Mouse (Mus musculus): Measurements from ENCODE around the gene Cdk5r1. TPM values are rescaled to one million over a fixed set of nuclear protein-coding genes. Genes with fewer than 3 reads are reported as not detected.

Cdk5r1 gene
- 0.30 and 0.55 TPM in 2 replicates for polyA plus RNA-seq (2015; fragmentation: Nextera tagmentation; extraction: Ambion mirVana)

DNA sequence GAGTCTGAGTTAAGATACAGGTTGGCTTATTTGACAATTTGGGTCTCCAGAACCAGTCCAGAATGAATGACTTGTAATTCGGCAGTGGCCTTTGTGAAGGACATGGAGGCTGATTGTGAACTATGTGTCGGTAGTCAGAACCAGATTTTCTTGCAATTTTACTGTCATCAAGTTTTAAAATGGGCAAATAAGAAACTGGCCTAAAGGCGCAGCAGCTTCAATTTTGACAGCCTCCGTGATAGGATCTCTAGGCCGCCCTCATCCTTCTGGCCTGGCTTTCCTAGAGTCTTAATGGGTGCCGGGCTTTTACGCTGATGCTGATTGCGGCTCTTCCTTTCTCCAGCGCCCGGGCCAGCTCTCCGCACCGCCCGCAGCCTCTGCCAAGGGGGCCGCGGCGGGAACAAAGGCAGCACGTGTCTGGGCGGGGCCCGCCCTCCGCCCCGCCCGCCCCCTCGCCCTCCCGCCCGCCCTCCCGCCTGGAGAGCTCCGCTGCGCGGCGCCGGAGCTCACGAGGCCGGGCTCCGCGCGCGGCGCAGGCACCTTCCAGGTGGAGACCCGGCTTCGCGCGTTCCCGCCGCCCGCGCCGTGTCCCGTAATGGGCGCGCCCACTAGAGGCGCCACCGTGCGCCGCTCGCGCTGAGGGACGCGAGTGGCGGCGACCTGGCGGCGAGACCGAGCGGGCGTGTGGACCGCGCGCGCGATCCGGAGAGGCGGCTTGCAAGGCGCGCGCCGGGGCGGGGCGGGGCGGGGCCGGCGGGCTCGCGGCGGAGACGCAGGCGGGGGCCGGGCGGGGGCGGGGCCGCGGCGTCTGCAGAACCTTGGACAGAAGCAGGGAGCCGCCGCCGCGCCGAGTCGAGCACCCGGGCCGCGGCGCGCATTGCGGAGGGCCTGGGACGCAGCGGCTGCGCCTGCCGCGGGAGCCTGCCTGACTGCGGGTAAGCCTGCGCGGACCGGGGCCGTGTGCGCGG is at the start of gene Cdk5r1:
Cdk5r1 (plus strand) TSS at position 802 of the 968 bp plus-strand sequence.
- H3K9me3 ChIP-seq (replicated peaks; ENCODE audit: control insufficient read depth, low read length), result no peaks in the 10 kb centered on the region
- H3K27ac ChIP-seq (ENCODE audit: low read length), result peak within 1 kb of the TSS; percentile 53
- peak within 1 kb of the TSS; percentile 97 for H3K4me2 ChIP-seq (ENCODE audit: low read depth, low read length)
- 0 out of 2 replicates have a peak, but pooled peaks cover 6% of the 10 kb centered on the region for H3K27me3 ChIP-seq (ENCODE audit: control insufficient read depth, insufficient read depth, low read length)
- ATAC-seq (replicated peaks; ENCODE audit: extremely low read depth, insufficient read depth, low FRiP score), result peak; percentile 93
- WGBS, result under 1% methylated on average over 79 of the region's 116 CpGs
- peak within 1 kb of the TSS; percentile 73 for H3K4me3 ChIP-seq (ENCODE audit: low read length)
- H3K4me1 ChIP-seq (ENCODE audit: control insufficient read depth, insufficient read depth, low read length), result peaks cover 12% of the 10 kb centered on the region
- H3K9ac ChIP-seq (ENCODE audit: low read length), result peak within 1 kb of the TSS; percentile 73
- H3K36me3 ChIP-seq (ENCODE audit: control insufficient read depth, insufficient read depth), result peaks cover 13% of the 10 kb centered on the region

DNA sequence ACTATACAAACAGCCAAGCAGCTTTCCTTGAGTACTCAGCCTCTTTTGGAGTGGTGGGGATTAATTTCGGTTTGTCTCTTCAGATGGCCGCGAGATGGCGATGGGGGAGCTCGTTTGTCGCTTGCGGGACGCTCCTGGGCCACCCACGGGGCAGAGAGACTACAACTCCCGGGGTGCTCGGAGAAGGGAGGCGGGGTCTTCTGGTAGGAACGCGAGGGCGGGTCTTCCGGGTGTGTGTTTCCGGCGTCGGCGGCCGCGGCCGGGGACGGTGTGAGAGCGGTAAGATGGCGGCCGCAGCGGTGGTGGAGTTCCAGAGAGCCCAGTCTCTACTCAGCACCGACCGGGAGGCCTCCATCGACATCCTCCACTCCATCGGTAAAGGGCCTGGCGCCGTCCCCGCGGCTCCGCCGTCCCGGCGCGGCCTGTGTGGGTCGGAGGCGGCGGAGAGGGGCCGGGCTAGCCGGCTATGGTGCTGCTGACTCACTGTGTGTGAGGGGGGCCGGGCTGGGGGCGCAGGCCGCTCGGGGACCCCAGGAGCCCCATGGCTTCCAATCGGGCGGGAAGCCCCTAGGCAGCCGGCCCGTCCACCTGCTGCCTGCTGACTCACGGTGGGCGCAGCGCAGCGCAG is 48.3 kb upstream of the Cdk5r1 start, which contains the start of gene Psmd11:
Psmd11 (plus strand) TSS at position 235 of the 628 bp plus-strand sequence.
- ATAC-seq (replicated peaks; ENCODE audit: extremely low read depth, insufficient read depth, low FRiP score), result peak; percentile 98
- Histone ChIP-seq H3K27me3 (ENCODE audit: control insufficient read depth, insufficient read depth, low read length) (no peaks in the 10 kb centered on the region), H3K36me3 (ENCODE audit: control insufficient read depth, insufficient read depth) (peaks cover 14% of the 10 kb centered on the region), H3K4me3 (ENCODE audit: low read length) (peak within 1 kb of the TSS; percentile 98), H3K4me2 (ENCODE audit: low read depth, low read length) (peak within 1 kb of the TSS; percentile 84), H3K27ac (ENCODE audit: low read length) (peak within 1 kb of the TSS; percentile 89), H3K4me1 (ENCODE audit: control insufficient read depth, insufficient read depth, low read length) (peaks cover 8% of the 10 kb centered on the region), H3K9ac (ENCODE audit: low read length) (peak within 1 kb of the TSS; percentile 96), H3K9me3 (replicated peaks; ENCODE audit: control insufficient read depth, low read length) (no peaks in the 10 kb centered on the region)
- WGBS, result 0% methylated on average over 56 of the region's 58 CpGs

DNA sequence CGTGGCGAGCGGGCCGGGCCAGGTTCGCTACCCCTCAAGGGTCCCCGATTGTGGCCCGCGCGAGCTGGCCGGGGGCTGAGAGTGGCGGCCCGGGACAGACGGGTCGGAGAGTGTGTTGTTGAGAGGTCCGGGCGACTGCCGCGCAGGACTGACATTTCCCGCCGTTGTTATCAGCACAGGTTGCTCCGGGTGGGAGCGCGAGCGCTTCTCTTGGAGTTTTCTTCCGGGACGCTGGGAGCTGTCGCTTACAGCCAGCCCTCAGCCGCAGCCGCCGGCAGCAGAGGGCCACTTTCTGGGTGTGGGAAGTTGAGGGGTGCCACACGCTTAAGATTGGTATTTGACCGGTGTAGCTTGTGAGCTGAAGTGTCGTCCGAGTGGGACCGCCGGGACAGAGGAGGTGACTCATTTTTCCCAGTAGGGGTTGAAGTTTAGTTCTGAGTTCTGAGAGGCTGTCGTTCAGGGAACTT is 47.8 kb upstream of the Cdk5r1 start:
- Histone ChIP-seq H3K9me3 (replicated peaks; ENCODE audit: control insufficient read depth, low read length) (no peaks in the 10 kb centered on the region), H3K4me3 (ENCODE audit: low read length) (peak overlapping the region; percentile 98), H3K9ac (ENCODE audit: low read length) (peak overlapping the region; percentile 96), H3K4me2 (ENCODE audit: low read depth, low read length) (peak overlapping the region; percentile 84), H3K4me1 (ENCODE audit: control insufficient read depth, insufficient read depth, low read length) (peaks cover 8% of the 10 kb centered on the region), H3K36me3 (ENCODE audit: control insufficient read depth, insufficient read depth) (peaks cover 14% of the 10 kb centered on the region), H3K27me3 (ENCODE audit: control insufficient read depth, insufficient read depth, low read length) (no peaks in the 10 kb centered on the region), H3K27ac (ENCODE audit: low read length) (peak overlapping the region; percentile 89)
- ATAC-seq (replicated peaks; ENCODE audit: extremely low read depth, insufficient read depth, low FRiP score), result peak; percentile 65
- WGBS, result under 1% methylated on average over 37 of the region's 37 CpGs

- Histone ChIP-seq H3K4me2 (ENCODE audit: low read depth, low read length) (peak overlapping the region; percentile 84), H3K36me3 (ENCODE audit: control insufficient read depth, insufficient read depth) (peaks cover 14% of the 10 kb centered on the region), H3K9ac (ENCODE audit: low read length) (peak overlapping the region; percentile 96), H3K27me3 (ENCODE audit: control insufficient read depth, insufficient read depth, low read length) (no peaks in the 10 kb centered on the region), H3K27ac (ENCODE audit: low read length) (peak overlapping the region; percentile 89), H3K9me3 (replicated peaks; ENCODE audit: control insufficient read depth, low read length) (no peaks in the 10 kb centered on the region), H3K4me1 (ENCODE audit: control insufficient read depth, insufficient read depth, low read length) (peaks cover 8% of the 10 kb centered on the region), H3K4me3 (ENCODE audit: low read length) (peak overlapping the region; percentile 98)
- no peak for ATAC-seq (replicated peaks; ENCODE audit: extremely low read depth, insufficient read depth, low FRiP score)
- WGBS, result 47% methylated on average over 14 of the region's 14 CpGs
Measured at GRCm38 (mm10) chr11:80429500-80430166, 47.2 kb upstream of the Cdk5r1 start.

DNA sequence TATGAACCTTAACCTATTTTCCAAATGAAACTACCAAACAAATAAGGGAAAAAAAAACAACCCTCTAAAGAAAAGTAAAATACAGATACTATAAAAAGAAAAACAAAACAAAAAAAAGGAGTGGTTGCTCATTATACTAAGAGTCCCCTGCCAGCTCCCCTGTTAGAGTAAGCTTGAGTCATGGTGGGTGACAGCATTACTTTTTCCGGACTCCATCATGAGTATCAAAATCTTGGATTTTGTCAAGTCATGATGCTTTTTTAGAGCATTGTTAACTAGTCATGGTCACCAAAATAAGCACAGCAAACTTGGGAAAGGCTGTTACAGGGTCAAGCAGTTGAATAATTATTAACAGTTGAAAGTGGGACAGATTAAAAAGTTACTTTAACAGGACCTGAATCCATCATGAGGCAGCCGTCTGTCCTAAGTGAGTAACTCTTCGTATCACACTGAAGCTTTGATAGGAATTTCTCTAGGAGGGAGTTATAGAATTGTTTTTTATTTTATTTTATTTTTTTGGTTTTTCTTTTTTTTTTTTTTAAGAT is 46.4 kb upstream of the Cdk5r1 start:
- peaks cover 14% of the 10 kb centered on the region for H3K36me3 ChIP-seq (ENCODE audit: control insufficient read depth, insufficient read depth)
- WGBS, result 86% methylated on average over 3 of the region's 3 CpGs

GRCm38 (mm10) chr11:80446916-80447315 is 29.9 kb upstream of the Cdk5r1 start:
- no peak for ATAC-seq (replicated peaks; ENCODE audit: extremely low read depth, insufficient read depth, low FRiP score)
- Histone ChIP-seq H3K9ac (ENCODE audit: low read length) (no peak overlapping the region), H3K27me3 (ENCODE audit: control insufficient read depth, insufficient read depth, low read length) (no peaks in the 10 kb centered on the region), H3K4me3 (ENCODE audit: low read length) (no peak overlapping the region), H3K9me3 (replicated peaks; ENCODE audit: control insufficient read depth, low read length) (no peaks in the 10 kb centered on the region), H3K4me2 (ENCODE audit: low read depth, low read length) (no peak overlapping the region), H3K4me1 (ENCODE audit: control insufficient read depth, insufficient read depth, low read length) (no peaks in the 10 kb centered on the region), H3K36me3 (ENCODE audit: control insufficient read depth, insufficient read depth) (peaks cover 20% of the 10 kb centered on the region), H3K27ac (ENCODE audit: low read length) (no peak overlapping the region)
- WGBS, result 98% methylated on average over 3 of the region's 3 CpGs

More for the DNA sequence above, 46.4 kb upstream of the Cdk5r1 start:
- Histone ChIP-seq H3K9ac (ENCODE audit: low read length) (no peak overlapping the region), H3K4me1 (ENCODE audit: control insufficient read depth, insufficient read depth, low read length) (peaks cover 8% of the 10 kb centered on the region), H3K4me2 (ENCODE audit: low read depth, low read length) (no peak overlapping the region), H3K4me3 (ENCODE audit: low read length) (no peak overlapping the region), H3K9me3 (replicated peaks; ENCODE audit: control insufficient read depth, low read length) (no peaks in the 10 kb centered on the region), H3K27me3 (ENCODE audit: control insufficient read depth, insufficient read depth, low read length) (no peaks in the 10 kb centered on the region), H3K27ac (ENCODE audit: low read length) (no peak overlapping the region)
- ATAC-seq (replicated peaks; ENCODE audit: extremely low read depth, insufficient read depth, low FRiP score), result no peak

GRCm38 (mm10) chr11:80449859-80450258 is 27.0 kb upstream of the Cdk5r1 start:
- 93% methylated on average over 2 of the region's 2 CpGs for WGBS
- H3K36me3 ChIP-seq (ENCODE audit: control insufficient read depth, insufficient read depth), result peaks cover 17% of the 10 kb centered on the region
- no peak overlapping the region for H3K4me3 ChIP-seq (ENCODE audit: low read length)
- H3K27ac ChIP-seq (ENCODE audit: low read length), result no peak overlapping the region
- no peak overlapping the region for H3K4me2 ChIP-seq (ENCODE audit: low read depth, low read length)
- no peaks in the 10 kb centered on the region for H3K9me3 ChIP-seq (replicated peaks; ENCODE audit: control insufficient read depth, low read length)
- H3K27me3 ChIP-seq (ENCODE audit: control insufficient read depth, insufficient read depth, low read length), result no peaks in the 10 kb centered on the region
- H3K9ac ChIP-seq (ENCODE audit: low read length), result no peak overlapping the region
- no peaks in the 10 kb centered on the region for H3K4me1 ChIP-seq (ENCODE audit: control insufficient read depth, insufficient read depth, low read length)
- no peak for ATAC-seq (replicated peaks; ENCODE audit: extremely low read depth, insufficient read depth, low FRiP score)

DNA sequence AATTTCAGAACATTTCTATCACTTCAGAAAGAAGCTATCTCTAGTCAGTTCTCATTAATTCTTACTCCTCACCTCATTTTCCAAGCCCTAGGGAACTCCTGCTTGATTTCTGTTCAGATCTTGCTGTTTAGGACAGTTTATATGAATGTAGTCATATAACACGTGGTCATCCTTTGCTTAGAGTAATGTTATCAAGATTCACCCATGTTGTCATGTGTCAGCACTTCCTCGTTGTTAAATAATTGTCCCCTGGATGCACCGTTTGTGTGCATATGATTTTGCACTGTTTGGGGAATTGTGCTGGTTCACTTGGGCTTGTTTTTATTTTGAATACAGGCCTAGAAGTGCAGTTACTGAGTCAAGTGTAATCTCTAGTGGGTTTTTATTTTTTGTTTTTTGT is 24.6 kb upstream of the Cdk5r1 start:
- no peak overlapping the region for H3K4me2 ChIP-seq (ENCODE audit: low read depth, low read length)
- H3K4me1 ChIP-seq (ENCODE audit: control insufficient read depth, insufficient read depth, low read length), result no peaks in the 10 kb centered on the region
- WGBS, result 80% methylated on average over 3 of the region's 3 CpGs
- H3K36me3 ChIP-seq (ENCODE audit: control insufficient read depth, insufficient read depth), result peaks cover 18% of the 10 kb centered on the region
- H3K9me3 ChIP-seq (replicated peaks; ENCODE audit: control insufficient read depth, low read length), result no peaks in the 10 kb centered on the region
- H3K27ac ChIP-seq (ENCODE audit: low read length), result no peak overlapping the region
- no peaks in the 10 kb centered on the region for H3K27me3 ChIP-seq (ENCODE audit: control insufficient read depth, insufficient read depth, low read length)
- H3K9ac ChIP-seq (ENCODE audit: low read length), result no peak overlapping the region
- ATAC-seq (replicated peaks; ENCODE audit: extremely low read depth, insufficient read depth, low FRiP score), result no peak
- no peak overlapping the region for H3K4me3 ChIP-seq (ENCODE audit: low read length)

Measured in heart, embryonic 16.5 days (tissue).